Mouse (Mus musculus) yolk sac, embryonic 10.5 days (tissue): ENCODE results near the gene Gpr61.

ENCODE experiments used
- DNase-seq: peaks from one replicate; pipeline ENCODE4 v3.0.0-alpha.2; 2017; ENCODE audit warnings: low spot score

Gpr61 gene

GRCm38 (mm10) chr3:108154656-108155055 is at the start of gene Gpr61:
Gene Gpr61, minus strand, starts transcription at chr3:108154882.
- DNase-seq, result no peak

GRCm38 (mm10) chr3:108204470-108204869 is 49.8 kb upstream of the Gpr61 start:
- no peak for DNase-seq

- peak; percentile 57 for DNase-seq
These were observed 49.1 kb upstream of the Gpr61 start for GRCm38 (mm10) chr3:108203621-108204325.

DNA sequence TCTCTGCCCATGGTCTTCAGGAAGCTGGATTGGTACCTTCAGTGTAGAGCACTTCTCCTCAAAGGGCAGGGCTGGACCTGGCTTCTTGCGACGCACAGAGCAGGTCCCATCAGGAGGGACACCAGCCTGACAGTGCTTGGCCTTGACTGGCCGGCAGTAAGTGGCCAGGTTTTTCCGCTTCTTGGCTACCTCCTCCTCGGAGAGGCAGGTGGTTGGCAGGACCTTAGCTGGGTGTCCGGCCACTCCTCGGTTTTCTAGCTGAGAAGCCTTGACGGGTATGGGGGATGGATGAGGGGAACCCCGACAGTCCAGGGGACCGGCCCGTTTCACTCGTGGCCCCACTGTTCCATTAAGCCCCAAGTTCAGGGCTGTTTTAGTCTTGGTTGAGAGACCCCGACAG is 48.5 kb upstream of the Gpr61 start:
- DNase-seq, result no peak

DNA sequence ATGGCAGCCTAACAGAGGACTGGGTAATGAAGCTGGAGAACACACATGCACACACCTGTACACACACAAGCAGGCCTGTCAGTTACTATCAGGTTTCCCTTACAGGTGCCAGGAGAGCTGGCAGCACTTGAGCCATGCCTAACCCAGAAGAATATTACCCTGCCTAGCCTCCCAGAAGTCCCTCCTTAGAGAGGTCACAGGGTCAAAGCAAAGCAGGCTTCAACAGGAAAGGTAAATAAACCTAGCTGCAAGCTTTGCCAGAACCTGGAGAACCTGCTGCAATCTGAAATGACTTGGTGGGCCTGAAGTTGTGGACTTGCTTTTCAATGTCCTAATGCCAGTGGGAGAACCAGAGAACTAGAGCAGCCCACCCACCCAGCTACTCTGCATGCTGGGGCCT is 47.8 kb upstream of the Gpr61 start:
- peak; percentile 38 for DNase-seq

DNA sequence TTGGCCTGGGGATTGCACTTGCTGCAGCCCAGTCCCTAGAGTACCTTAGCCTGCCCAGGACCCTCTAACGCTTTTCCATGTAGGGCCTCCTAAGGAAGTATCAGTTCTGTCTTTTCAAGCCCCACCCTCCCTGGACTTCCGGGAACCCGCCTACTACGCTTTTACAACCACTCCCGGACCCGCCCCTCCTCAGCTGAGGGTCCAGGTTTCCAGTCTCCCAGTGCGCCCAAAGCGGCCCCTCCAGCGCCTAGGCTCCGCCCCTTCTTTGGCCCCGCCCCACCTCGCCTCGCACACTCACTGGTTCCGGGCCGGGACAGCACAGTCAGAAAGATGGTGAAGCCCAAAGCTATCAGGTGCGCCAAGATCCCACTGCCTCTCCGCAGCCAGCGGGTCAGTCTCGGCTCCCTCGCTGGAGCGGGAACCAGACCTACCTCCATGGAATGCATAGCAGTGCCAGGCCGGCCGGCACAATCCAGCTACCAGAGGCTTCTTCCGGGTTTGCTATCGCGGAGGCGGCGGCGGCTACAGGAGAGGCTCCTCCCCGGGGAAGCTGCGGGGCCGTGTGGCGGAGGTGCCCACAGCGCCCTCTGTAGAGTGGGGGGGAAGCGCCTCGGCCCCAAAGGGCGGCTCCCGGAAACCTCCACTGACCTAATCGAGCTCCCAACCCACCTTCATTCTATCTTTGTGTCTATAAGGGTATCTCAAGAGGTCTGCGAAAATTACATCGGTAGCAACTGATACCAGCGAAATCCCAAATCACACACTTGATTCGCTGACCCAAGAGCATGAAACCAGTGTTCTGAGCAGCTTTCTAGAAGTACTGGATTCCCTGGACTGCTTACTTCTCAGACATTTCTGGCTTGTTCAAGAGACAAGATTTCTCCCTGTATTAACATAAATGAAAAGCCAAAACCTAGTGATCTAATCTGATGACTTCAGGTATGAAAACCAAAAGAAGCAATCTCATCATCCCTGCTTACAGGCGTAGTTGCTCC is 45.9 kb upstream of the Gpr61 start, which contains the start of gene Cyb561d1:
TSS of gene Cyb561d1 (minus strand) at position 884 of the 995 bp plus-strand sequence.
- DNase-seq, result peak; percentile 99

GRCm38 (mm10) chr3:108199231-108199630 is 44.5 kb upstream of the Gpr61 start:
- DNase-seq, result no peak

DNA sequence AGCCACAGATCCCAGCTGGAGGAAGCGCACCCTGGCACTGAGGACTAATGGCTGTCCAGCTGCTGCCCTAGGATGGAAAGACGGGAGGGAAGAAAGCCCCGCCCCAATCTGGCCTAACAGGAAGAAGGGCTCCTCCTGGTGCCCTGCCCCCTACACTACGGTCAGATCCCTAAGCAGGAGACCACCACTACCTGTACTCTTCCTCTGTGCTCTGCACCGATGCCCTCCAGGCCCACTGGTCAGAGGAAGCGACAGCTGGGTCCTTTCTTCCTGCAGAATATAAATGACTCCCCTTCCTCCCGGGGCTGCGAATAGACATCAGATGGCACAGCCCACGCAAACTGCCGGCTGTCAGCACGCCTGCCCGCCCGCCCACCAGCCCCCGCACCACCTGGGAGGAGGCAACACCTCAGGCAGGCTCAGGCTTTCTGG is 42.4 kb upstream of the Gpr61 start:
- DNase-seq, result no peak

DNA sequence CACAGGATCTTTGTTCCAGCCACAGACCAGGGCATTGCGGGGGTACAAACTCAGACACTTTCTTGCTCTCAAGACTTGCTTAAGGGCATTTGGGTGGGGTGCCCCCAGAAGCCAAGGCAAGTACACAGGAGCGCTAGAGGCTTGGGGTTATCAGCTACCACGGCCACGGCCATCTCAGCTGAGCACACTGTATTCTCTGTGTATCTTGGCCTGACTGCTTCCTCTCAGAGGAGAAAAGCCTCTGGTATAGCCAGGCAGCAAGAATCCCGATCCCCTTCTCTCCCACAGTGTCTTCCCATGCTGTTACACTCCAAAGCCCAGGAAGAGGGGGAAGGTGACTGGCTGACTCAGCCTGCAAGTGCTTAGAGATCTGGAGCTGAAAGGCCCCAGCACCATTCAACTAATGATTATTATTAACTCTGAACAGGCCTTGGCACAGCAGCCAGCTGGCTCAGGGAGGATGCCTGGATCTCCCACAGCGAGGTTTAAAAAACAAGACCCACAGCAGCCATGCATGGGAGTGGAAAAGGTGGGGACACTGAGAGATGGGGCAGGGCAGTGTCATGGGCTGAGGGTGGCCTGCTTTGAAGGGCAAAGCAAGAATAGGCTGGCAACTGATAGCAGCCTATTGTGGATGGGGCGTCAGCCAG is 41.4 kb upstream of the Gpr61 start:
- no peak for DNase-seq

- DNase-seq, result no peak
These were observed 40.6 kb upstream of the Gpr61 start for GRCm38 (mm10) chr3:108195287-108195686.

DNA sequence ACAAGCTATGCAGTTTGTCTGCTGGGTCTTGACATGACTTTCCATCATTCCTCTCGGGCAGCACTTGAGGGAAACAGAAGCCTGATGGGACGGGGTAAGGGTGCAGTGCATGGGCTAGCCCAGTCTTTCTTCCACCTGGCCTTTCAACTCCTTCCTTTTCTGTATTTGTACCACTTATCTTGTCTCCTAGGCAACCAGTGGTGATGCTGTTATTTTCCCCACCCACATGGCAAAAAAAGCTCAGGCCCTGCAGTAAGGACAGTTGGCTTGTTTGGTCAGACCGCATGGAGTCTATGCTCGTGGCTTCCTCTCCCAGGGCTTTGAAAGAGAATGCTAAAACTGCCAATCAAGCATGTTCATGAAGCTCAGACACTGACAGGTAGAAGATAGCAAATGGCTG is 39.0 kb upstream of the Gpr61 start:
- no peak for DNase-seq

DNA sequence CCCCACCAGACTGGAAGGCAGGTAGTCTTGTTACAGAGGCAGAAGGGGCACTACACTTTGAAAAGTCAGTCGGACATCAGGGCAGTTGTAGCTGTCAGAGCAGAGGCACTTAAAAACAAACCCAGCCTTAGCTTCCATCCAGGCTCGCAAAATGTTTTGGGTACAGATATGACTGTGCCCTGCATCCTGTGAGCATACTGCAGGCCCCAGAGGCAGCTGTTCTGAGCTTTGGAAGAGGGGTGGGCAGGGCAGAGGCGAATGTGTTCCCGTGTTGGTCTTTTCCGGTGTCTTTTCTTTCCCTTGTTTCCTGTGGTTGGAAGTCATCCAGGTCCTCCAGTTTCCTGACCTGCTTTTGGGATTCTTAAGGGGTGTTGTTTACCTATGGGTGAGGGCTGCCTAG is 35.2 kb upstream of the Gpr61 start:
- DNase-seq, result no peak

GRCm38 (mm10) chr3:108188716-108189490 is 34.2 kb upstream of the Gpr61 start:
- DNase-seq, result no peak

- no peak for DNase-seq
These were observed 32.6 kb upstream of the Gpr61 start for GRCm38 (mm10) chr3:108187111-108187795.

DNA sequence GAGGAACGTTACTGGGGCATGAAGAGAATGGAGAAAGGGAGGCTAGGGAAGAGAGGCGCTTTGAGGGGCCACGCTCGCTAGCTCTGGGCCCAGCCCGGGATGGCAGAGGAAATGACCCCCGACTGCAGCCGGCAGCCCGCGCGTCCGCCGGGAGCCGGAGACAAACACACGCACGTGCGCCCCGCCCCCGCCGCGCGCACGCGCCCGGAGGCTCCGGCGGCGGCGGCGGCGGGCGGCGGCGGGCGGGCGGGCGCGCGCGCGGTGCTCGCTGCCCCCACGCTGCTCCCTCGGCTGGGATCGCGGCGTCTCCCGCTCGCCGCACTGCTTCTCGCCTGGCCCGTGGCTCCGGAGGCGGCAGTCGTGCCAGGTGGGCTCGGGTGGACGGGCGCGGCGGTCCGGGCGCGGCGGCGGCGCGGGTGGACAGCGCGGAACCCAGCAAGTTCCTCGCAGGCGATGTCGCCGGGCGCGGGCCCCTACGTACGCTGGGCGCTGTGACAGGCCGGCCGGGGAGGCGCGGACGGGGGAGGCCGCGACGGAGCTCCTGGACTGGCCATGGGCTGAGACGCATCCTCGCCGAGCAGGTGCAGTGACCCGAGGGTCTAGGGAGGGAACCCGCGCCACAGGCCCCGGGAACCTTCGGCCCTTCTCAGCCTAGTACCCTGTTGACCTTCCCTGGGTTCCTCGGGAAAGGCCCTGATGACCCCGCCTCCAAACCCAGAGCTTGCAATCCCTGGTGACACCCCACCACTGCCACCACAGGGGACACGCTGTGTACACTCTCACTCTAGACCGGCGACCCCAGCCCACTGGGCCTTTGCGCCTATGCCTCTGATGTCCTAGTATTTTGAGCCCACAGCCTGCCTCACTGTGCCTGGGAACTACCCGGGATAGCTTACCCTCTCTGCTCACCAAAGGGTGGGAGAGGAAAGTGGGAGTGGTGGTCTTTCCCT is 31.7 kb upstream of the Gpr61 start, which contains the start of gene Amigo1:
TSS of gene Amigo1 (plus strand) at position 238 of the 950 bp plus-strand sequence.
- DNase-seq, result peak; percentile 37

GRCm38 (mm10) chr3:108185460-108186097 is 30.9 kb upstream of the Gpr61 start:
- no peak for DNase-seq

DNA sequence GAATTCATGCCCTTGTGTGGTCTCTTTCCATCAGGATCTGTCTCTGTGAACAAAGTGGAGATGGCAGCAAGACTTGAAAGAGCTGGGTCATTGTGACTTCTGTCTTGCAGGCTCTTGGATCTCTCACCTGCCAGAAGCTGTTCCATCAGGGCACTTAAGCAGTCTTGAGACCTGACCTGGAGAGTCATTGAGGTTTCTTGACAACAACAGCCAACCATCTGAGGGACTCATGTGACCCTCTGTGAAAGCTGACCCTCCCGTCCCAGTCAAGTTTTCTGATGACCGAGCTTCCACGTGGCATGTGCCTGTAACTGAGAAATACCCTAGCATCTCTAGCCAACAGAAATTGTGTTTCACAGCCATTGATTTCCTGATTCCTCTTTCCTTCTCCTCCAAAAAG is 30.1 kb upstream of the Gpr61 start:
- DNase-seq, result no peak

- DNase-seq, result no peak
These were observed 25.8 kb upstream of the Gpr61 start for GRCm38 (mm10) chr3:108180514-108180913.
